Mouse (Mus musculus): ENCODE data around the gene Pcp2.
A peak's percentile ranks its signal among the peaks of the same experiment; 100 is the strongest.
"Not testable (repeated sequence)": the region's sequence is repeated elsewhere in the genome, so short reads cannot be mapped to it uniquely, and the experiment has no call there.

Pcp2 gene

DNA sequence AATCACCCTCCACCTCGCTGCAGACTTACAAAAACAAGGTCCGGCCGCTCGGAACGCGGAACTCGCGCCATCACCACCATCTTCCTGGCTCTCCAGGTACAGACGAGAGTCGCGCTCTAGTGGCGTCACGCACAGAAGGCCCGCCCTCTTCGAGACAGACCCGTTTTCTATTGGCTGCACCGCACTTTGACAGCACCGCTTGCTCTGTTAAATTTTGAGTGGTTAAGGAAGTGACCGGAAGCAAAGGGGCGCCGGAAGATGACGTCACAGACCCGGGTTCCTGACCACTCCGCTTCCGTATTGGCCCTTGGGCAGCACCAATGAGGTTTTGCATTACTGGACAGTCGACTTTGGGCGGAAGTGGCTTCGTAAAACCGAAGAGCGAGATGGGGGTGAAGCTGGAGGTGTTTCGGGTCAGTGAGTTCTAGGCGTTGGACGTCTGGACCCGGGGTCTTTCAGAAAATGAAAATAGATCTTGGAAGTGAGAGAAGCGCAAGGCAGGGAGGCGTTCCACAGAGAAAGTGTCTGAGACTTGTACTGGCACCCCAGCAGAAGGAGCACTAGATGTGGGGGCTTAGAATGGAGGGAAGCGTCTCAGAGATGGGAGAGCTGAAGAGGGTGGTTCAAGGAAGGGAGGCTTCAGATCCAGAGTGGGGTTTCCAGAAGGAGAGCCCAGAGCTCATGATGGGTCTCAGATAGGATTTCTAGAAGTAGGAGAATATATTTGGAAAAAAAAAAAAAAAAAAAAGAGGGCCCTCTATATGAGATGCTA lies 4.0 kb downstream of the Pcp2 start, which contains the start of the genes Xab2 and Pet100:
Gene Xab2, minus strand, starts transcription at position 118 of the 772 bp plus-strand sequence.
Gene Pet100, plus strand, starts transcription at position 350 of the 772 bp plus-strand sequence.
- peak; percentile 100 for DNase-seq (ENCODE audit: low read depth)

DNA sequence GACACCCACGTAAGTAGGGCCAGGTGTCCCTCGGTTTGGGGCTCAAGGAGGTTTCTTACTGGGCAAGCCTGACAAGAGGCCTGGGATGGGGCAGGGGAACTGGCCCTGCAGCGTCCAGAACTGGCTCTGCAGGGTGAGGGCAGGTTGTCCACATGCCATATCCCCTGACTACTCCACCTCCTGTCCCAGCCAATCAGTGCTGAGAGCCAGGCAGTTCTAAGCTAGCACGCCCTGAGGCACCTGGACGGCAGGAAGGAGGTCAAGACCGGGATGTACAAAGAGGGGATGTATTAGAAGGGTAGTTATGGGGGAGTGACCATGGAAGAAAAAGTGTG lies 15.6 kb downstream of the Pcp2 start:
- no peak for DNase-seq (ENCODE audit: low read depth)

DNA sequence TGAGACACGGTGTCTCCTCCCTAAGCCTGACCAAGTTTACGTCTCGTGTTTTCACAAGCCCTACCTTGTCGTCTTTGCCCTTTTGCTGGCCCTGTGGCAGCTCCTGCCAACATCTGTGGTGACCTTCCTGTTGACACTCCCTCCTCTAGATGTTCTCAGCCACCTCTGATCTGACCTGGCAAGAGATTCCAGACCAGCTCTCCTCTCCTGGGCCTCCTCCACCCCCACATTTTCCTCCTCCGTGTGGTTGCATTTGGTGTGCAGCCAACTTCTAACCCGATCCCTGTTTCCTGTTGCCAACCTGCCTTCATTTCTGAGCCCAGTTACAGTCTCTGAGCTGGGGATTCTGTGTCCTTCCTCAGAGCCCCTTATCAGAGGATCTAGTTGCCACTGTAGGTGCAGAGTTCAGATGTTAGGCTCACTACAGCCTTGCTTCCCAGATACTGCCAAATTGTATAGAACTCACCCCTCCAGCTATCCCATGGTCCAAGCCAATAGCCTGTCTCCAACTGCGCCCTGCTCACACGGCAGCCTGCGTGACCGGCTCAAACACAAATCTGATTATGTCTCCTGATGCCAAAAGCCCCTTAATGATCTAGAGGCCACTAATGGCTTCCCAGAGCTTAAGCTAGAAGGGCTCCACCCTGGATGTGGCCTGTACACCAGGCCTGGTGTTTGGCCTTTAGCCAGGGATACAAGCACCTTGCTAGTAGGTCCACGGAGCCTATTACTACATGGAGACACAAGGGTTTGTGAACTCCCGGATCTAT lies 16.1 kb downstream of the Pcp2 start:
- DNase-seq (ENCODE audit: low read depth) = no peak

DNA sequence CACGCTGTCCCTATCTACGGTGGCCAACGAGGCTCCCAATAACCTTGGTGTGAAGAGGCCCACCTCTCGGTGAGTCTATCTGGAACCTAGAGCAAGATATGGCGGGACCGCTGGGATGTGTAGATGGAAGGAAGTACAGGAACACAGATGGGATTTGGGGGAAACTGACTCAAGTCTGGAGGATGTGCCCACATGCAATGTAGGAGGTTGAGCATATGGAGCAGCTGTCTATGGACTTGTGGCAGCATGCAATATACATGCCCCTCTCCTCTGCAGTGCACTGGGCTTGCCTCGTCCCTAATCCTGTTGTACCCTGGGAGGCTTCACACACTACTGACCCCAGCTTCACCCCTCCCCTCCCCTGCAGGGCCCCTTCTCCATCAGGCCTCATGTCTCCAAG lies 17.5 kb downstream of the Pcp2 start:
- no peak for DNase-seq (ENCODE audit: low read depth)

DNA sequence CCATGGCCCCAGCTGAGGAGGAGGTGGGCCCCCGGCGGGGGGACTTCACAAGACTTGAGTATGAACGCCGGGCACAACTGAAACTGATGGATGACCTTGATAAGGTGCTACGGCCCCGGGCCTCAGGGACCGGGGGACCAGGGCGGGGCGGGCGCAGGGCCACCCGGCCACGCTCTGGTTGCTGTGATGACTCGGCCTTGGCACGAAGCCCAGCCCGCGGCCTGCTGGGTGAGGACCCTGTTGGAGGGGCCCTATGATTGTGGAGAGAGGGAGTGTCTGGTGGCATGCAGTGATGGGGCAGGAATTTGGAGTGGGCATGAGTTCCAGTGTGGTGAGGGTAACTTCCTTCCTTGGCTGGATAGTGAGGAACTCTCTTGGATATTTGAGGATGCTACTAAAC lies 18.8 kb downstream of the Pcp2 start:
- no peak for DNase-seq (ENCODE audit: low read depth)

DNA sequence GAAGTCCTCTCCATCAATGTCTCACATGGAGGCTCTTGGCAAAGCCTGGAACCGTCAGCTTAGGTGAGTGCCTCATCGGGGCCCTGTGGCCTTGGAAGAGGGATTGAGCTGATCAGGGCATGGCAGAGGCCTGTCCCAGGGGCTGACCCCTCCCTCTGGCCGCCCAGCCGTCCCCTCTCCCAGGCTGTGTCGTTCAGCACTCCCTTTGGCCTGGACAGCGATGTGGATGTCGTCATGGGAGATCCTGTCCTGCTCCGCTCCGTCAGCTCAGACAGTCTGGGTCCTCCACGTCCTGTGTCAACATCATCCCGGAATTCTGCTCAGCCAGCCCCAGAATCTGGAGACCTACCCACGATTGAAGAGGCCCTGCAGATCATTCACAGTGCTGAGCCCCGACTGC lies 21.9 kb downstream of the Pcp2 start:
- DNase-seq (ENCODE audit: low read depth) = no peak

DNA sequence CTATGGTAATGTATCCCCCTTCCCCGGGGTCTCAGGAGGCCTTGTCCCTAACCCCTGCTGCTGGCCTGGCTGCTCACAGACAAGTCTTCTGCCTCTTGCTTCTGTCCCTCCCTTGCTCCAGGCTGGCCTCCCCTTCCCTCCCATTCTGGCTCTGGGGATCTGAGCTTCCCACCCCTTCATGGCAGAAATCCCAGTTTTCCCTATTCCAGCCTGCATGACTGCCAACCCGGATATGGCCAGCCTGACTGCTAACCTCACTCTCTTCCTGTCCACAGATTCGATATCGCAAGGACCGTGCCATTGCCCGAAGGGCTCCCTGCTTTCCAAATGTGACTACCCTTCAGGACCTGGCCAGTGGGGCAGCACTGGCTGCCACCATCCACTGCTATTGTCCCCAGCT lies 24.9 kb downstream of the Pcp2 start:
- peak; percentile 20 for DNase-seq (ENCODE audit: low read depth)

DNA sequence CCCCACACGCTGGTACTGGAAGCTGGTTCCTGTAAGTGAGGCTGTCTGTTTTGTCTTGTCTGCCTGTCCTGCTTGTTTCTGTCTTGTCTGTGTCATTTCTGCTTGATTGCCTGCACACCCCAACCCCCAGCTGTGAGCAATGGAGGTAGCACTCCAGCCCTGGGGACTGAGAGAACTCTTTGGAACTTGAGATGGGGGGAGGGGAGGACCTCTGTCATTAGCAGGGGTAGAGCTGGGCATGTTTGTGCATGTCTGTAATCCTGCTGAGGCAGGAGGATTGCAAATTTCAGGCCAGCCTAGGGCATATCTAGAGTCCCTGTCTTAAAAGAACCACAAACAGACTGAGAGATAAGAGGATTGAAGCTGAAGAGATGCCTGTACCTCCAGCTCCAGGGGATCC lies 26.1 kb downstream of the Pcp2 start:
- DNase-seq (ENCODE audit: low read depth) = no peak

DNA sequence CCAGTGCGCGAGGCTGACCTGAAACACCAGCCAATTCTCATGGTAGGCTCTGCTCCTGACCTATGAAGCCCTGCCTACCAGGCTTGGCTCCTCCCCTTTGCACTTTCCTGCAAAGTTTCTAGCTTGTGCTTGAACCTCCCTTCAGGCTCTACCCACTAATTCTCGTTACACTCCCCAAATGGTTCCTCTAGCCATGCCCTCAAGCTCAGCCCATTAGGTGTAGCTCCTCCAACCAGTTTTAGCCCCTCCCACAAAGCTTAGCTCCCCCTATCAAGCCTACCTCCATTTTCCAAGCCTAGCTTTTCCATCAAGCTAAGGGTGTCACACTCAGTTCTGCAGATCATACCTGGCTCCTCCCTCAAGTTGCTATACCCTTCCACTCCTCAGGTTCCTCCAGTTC lies 27.3 kb downstream of the Pcp2 start:
- no peak for DNase-seq (ENCODE audit: low read depth)

DNA sequence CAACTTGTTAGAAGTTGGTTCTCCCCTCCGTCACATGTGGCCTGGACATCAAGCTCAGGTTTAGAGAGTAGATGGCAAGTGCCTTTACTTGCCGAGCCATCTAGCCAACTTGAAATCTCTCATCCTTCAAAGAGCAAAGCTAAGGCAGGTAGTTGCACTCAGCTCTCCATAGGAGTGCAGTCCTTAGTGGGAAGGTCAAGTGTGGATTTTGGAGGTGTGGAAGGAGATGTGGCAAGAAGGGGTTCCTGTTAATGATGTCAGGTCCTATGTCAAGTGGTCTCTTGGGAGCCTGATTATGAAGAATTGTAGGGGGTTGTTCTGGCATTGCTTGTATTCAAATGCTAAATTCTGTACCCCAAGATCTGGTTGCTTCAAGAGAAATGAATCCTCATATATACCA lies 30.9 kb downstream of the Pcp2 start:
- DNase-seq (ENCODE audit: low read depth) = no peak

DNA sequence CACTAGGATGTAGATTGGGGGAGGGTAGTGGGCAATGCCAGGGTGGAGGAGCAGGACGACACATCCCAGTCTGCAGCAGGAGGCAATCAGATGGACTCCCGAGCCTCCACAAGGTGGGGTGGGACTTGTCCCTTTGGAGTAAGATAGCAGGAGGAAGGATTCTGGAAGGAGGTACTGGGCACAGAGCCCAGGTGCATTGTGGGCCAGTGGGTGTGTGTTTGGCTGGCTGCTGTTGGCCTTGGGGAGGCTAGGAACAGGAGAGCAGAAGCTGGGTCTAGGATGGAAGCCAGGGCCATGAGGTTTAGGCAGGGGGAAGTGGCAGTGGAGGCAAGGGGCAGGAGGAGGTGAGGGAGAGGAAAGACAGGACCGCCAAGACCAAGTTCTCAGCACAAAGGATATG lies 31.9 kb downstream of the Pcp2 start:
- no peak for DNase-seq (ENCODE audit: low read depth)

DNA sequence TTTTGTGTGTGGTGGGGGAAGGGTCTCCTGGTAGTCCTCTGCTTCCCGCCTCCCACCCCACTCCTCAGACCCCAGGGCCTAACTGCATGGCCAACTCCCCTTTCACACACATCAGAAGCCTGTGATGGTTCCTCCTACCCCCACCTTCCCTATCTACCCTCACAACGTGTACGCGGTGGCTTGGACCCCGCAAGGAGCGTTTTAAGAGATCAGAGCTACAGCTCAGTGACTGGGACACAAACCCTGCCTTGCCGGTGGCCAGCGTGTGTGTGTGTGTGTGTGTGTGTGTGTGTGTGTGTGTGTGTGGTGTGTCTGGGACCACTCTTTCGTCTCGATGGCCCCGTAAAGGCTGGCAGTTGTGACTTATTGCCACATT lies 37.1 kb downstream of the Pcp2 start:
- no peak for DNase-seq (ENCODE audit: low read depth)

DNA sequence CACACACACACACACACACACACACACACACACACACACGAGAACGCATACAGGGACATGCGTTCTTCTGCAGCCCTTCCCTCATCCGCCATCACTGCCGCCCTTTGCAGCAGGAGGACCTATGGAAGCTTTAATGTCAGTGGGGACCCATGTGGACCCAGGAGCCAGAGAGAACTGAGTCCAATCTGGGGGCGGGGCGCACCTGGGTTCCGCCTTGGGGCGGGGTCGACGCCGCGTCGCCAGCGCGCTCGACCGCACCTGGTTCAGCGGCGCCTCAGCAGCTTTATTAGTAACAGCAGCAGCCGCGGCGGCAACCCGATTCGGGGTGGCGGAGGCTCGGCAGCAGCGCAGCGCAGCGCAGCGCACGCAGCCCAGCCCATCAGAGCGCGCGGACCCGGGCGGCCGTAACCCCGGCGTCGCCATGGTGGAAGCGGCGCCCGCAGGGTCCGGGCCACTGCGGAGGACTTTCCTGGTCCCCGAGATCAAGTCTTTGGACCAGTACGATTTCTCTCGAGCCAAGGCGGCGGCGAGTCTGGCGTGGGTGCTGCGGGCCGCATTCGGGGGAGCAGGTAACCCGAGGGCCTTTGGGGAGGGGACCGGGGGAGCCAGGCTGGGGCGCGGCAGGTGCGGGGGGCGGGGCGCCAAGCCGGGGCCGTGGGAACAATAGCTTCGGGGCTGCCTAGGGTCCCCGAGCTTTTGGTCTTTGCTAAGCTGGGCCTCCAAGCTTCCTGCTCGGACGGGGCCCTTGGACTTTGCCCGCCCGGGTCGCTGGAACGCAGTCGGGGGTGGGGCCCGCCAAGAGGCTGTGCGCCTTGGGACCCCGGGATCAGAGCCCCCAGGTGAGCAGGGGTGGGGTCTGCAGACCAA lies 37.7 kb downstream of the Pcp2 start:
- DNase-seq (ENCODE audit: low read depth) = no peak

DNA sequence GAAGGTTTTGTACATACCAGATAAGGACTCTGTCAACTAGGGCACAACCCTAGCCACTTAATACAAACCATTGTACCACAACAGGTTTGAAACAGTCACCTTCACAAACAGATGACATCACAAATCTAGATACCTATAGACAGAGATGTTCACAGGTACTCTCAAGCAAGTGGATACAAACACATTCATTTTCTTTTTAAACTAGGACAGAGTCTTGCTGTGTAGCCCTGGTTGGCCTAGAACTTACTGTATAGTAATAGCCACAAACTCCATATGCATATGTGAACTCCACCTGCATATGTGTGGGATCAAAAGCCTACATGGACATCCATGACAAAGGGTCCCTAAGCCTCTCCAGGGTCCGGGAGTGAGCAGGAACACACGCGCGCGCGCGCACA lies 38.4 kb downstream of the Pcp2 start, which contains the start of gene Camsap3:
Gene Camsap3, plus strand, starts transcription at position 301 of the 398 bp plus-strand sequence.
- no peak for DNase-seq (ENCODE audit: low read depth)

DNA sequence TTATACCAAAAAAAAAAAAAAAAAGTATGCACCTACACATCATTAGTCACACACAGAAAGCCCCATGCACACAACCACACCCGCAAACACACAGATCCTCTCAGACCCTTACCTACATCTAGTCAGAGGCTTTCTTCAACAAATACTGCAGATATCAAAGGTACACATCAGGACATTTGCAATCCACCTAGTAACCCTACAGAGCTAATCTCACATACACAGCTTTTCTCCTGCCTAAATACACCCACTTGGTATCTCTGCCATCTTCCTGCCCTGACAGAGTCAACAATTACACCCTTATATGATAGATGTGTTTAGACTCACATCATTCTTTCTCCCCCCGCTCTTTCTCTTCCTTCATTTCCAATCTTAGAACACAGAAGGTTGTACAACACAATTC lies 38.9 kb downstream of the Pcp2 start:
- no peak for DNase-seq (ENCODE audit: low read depth)

DNA sequence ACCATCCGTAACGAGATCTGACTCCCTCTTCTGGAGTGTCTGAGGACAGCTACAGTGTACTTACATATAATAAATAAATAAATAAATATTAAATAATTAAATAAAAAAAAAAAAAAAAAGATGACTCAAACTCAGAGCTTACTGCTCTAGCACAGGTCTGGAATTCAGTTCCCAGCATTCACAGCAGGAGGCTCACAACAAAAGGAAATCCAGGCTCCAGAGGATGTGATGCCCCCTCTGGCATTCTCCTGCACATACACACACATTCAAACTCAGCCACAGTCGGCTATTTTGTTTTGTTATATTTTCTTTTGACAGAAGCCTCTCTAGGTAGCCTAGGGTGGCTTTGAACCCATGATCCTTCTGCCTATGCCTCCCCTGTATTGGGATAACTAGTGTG lies 43.4 kb downstream of the Pcp2 start:
- DNase-seq (ENCODE audit: low read depth) = not testable (repeated sequence)

DNA sequence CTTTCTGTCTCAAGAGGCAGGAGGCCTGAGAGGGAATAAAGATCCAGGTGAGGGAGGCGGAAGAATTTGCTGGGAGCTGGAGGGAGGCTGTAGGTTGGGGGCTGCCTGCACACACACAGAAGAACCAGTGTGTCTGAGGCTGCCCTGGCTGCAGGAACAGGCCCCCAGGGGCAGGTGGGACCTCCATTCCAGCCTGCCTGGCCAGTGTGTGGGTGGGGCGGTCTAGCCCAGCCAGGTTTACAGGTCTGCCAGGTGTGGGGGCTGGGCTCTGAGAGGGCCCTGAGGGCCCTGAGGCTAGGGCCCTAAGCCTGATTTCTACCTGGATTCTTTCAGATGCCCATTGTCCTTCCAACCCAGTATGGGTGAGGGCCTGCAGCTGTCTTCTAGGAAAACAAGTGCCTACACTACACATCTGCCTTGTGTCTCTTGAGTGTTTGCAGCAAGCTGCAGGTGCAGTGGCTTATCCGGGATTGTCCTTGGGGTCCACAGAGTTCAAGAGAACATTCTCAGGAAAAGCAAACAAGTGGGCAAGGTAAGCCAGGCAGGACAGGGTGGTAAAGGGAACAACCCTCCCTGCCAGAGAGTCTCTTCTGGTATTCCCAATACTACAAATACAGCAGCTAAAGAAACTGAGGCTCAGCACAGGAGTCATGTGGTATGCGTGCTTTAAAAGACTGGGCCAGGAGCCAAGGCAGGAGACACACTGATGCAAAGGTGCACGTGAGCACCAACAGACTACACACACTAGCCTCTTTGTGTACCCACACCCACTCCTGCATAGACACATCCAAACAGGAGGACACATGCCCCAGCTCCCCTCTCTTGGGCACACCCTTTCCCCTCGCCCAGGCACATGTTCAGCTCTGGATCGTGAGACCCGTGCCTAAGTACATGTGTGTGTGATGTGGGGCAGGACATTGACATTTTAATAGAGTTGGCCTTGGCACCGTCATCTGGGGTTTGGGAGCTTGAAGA lies 45.7 kb downstream of the Pcp2 start:
- no peak for DNase-seq (ENCODE audit: low read depth)

DNA sequence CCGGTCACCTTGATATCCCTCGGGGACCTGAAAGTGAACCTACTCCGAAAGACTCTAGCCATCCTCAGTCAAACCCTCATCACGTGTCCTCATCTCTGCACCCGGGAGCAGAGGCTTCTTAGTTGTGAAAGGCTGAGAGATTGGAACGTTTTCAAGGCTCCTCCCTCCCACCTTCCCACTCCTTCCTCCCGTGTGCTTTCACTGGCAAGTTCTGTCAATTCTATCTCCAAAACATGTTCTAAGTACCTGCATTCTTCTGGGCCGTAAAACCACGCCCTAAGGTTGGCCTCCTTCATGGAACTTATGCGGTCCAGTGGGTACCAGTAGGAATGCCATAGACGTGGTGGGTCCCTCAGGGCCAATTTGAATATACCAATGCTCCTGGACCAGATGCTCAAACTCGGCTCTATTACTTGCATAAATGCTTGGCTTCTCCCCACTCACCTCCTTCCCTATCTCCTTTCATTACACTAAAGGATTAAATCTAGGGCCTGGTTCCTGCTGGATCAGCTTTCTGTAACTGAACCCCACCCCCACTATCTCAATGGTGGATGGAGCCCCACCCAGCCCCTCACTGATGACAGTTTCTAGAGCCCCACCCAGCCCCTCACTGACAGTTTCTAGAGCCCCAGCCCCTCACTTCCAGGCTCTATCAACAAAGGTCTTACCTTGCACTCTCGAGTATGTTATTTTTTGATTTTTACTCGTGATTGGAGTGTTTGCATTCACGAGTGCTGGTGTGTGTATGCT lies 49.0 kb downstream of the Pcp2 start:
- DNase-seq (ENCODE audit: low read depth) = no peak

DNA sequence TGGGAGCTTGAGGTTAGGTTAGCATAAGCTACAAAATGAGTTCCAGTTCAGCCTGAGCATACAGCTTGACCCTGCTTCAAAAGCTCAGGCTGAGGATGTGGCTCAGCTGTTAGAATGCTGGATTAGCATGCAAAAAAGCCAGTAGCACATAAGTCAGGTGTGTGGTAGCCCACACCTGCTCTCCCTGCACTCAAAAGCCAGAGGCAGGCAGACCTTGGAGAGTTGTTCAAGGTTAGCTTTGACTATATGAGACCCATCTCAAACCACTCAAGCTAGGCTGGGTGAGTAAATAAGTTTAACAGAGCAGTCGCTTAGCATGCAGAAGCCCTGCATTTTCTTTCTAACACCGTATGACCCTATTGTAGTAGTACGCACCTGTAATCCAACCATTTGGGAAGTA lies 50.8 kb downstream of the Pcp2 start:
- DNase-seq (ENCODE audit: low read depth) = no peak

Measured in fibroblast of lung, adult 2 months (primary cell).